Mouse (Mus musculus) adrenal gland, postnatal 36 days (tissue): Measurements from ENCODE around the gene Zfp658. TPM values are rescaled to one million over a fixed set of nuclear protein-coding genes. Genes with fewer than 3 reads are reported as not detected.
A peak's percentile ranks its signal among the peaks of the same experiment; 100 is the strongest.

Source experiments
- DNase-seq, 2 experiments: peaks; one replicate each; pipeline ENCODE4 v3.0.0; 2021; ENCODE audit warnings: mixed read lengths in 1 of 2
- total RNA-seq, 2 experiments: library from RNA; stranded (reverse); gene quantifications; 2 replicates each; pipeline ENCODE4 v1.2.3; 2021

Gene Zfp658
- total RNA-seq, 2 experiments from 2014 or later: 2.5 to 2.6 TPM

- no peak for DNase-seq
Observed at GRCm38 (mm10) chr7:43580526-43580925, 18.5 kb downstream of the Zfp658 start.

- no peak for DNase-seq
Observed at GRCm38 (mm10) chr7:43584790-43585189, 22.7 kb downstream of the Zfp658 start.

DNA sequence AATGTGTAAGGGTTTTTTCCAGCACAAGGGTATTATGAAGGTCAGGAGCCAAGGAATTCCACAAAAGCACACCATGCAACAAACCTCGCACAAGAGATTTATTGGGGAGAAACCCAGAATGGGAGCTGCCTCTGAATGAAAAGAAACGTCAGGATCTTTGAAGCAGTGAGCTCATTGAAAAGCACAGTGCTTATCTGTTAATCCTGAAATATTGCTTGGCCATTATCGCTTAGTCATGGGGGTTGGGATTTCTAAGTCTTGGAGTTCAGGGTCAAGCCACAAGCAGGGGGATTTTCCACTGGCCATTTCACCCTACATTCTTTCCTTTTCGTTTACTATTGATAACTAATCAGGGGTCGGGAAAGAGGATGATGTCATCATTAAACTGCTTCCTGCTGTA is 39.8 kb downstream of the Zfp658 start:
- DNase-seq: peak in 1 of 2 experiments; percentile 16

GRCm38 (mm10) chr7:43606896-43607742 is 45.1 kb downstream of the Zfp658 start, which contains the start of gene Zfp819:
Zfp819 (plus strand) TSS chr7:43607169.
- DNase-seq: peak; percentile 78 to 80

DNA sequence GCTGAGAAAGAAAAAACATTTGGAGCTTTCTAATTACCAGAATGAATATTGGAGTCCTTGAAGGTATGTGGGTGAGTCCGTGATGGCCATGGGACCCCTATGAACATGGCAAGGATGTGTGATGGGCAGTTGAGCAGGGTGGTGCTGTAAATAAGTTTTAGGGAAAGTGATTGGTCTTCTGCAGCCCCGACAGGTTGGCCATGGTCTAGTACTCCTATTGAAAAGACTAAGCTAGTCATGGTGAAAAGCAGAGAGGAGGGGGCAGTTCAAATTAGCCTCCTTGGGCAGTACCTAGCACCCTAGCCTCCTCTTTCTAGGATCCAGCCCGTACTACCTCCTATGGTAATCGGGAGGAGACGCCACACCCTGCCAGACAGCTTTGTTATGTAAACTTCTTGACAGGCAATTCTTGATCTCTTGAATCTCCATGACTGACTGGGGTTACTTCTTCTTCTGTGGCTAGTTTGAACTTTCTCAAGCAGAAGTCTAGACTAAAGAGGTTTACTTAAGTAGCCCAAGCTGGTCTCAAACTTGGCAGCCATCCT is 45.8 kb downstream of the Zfp658 start:
- DNase-seq: no peak

GRCm38 (mm10) chr7:43608316-43608824 is 46.3 kb downstream of the Zfp658 start:
- no peak for DNase-seq

DNA sequence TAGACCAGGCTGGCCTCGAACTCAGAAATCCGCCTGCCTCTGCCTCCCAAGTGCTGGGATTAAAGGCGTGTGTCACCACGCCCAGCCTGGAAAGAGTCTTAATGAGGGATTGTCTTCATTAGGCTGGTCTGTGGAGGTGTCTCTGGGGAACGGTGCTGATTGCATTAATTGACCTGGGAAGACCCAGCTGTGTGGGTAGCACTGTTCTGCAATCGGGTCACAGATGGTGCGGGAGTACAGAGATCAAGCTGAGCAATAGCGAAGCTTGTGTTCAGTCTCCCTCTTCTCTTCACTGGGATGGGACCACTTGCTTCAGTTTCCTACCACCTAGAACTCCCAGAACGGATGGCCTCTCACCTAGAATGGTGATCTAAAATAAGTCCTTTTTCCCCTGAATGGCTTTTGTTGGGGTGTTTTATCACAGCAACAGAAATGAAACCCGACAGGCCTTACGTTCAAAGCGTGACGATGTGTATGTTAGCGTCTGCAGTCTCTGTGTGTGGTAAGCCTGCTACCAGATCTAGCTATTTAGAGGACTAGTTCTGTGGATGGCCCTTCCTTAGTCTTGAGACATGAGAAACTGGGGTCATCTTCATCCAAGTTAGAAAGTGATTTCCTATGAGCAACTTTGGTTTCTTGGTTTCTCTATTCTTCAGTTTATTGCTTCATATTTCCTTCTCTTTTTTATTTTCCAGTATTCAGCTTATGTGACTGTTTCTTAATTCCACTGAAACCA is 51.9 kb downstream of the Zfp658 start:
- no peak for DNase-seq

- no peak for DNase-seq
Observed at GRCm38 (mm10) chr7:43622927-43623326, 60.9 kb downstream of the Zfp658 start.

DNA sequence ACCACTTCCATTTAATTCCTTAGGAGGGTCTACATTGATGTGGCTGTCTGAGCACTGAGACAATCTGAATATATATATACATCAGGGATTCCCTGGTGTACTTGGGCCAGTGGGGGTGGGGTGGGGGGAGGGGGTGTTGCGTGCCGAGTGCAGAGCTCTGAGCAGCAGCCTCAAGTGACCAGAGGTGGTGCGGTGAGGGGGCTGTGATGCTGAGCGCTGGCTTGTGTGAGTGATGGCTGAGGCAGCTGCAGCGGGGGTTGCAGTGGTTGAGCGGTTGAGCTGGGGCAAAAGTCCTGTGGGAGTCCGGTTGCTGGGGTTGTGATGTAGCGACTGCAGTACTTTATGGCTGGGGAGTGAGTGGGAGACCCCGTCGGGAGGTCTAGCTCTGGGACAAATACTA is 61.8 kb downstream of the Zfp658 start:
- DNase-seq: no peak

Other genes starting within 250 kb of the Zfp658 start
- 10 to 100 TPM; 19.1 to 24.9 TPM for gene Zfp715, start 249.0 kb upstream of the Zfp658 start, total RNA-seq
- gene Siglecf, start 210.9 kb upstream of the Zfp658 start, total RNA-seq: under 1 TPM in 1 of 2 experiments, not detected in 1; 0.20 TPM
- gene Siglecg, start 154.1 kb upstream of the Zfp658 start, total RNA-seq: under 1 TPM in 1 of 2 experiments, not detected in 1; 0.33 TPM
- not detected for gene Lim2, start 134.6 kb upstream of the Zfp658 start, total RNA-seq
- gene Nkg7, start 125.2 kb upstream of the Zfp658 start, total RNA-seq: under 1 TPM in 1 of 2 experiments, not detected in 1; 0.50 TPM
- gene Cldnd2, start 121.5 kb upstream of the Zfp658 start, total RNA-seq: not detected
- 100 to 1,000 TPM; 504 to 548 TPM for gene Etfb, start 118.2 kb upstream of the Zfp658 start, total RNA-seq
- gene Gm45233, start 118.1 kb upstream of the Zfp658 start, total RNA-seq: 1 to 10 TPM in 1 of 2 experiments, not detected in 1; 1.2 TPM
- gene Vsig10l, start 99.1 kb upstream of the Zfp658 start, total RNA-seq: 1 to 10 TPM; 1.5 to 1.7 TPM
- gene Iglon5, start 72.2 kb upstream of the Zfp658 start, total RNA-seq: 1 to 10 TPM; 1.3 to 1.5 TPM
- not detected for gene 4931406B18Rik, start 56.3 kb upstream of the Zfp658 start, total RNA-seq
- gene Cd33, start 17.8 kb upstream of the Zfp658 start, total RNA-seq: 1 to 10 TPM; 2.2 to 3.7 TPM
- gene Zfp719, start 17.4 kb downstream of the Zfp658 start, total RNA-seq: 10 to 100 TPM; 16.4 to 19.9 TPM
- under 1 TPM in 1 of 2 experiments, not detected in 1; 0.26 TPM for gene Zfp819, start 44.9 kb downstream of the Zfp658 start, total RNA-seq
- gene Ceacam18, start 72.5 kb downstream of the Zfp658 start, total RNA-seq: not detected
- gene Siglece, start 97.9 kb downstream of the Zfp658 start, total RNA-seq: 1 to 10 TPM; 2.4 to 3.6 TPM
- gene Ctu1, start 109.8 kb downstream of the Zfp658 start, total RNA-seq: 10 to 100 TPM; 11.2 to 14.6 TPM
- gene Klk14, start 128.2 kb downstream of the Zfp658 start, total RNA-seq: not detected
- gene Klk13, start 150.3 kb downstream of the Zfp658 start, total RNA-seq: not detected
- not detected for gene Klk12, start 206.6 kb downstream of the Zfp658 start, total RNA-seq
- not detected for gene Klk11, start 212.3 kb downstream of the Zfp658 start, total RNA-seq
- gene Klk10, start 218.8 kb downstream of the Zfp658 start, total RNA-seq: under 1 TPM; 0.23 to 0.33 TPM
- gene Klk9, start 229.6 kb downstream of the Zfp658 start, total RNA-seq: not detected
- gene Klk8, start 235.3 kb downstream of the Zfp658 start, total RNA-seq: 1 to 10 TPM; 1.1 to 2.3 TPM
- not detected for gene Klk7, start 249.0 kb downstream of the Zfp658 start, total RNA-seq